Mouse (Mus musculus) liver, embryonic 15.5 days (tissue): ENCODE measurements around the gene Tfdp1. TPM values are rescaled to one million over a fixed set of nuclear protein-coding genes. Genes with fewer than 3 reads are reported as not detected.

Experiments
- ATAC-seq: fragments of 200-750 bp; cut with Nextera tagmentation; 2 replicates; pipeline ENCODE4 v1.8.0; 2017; ENCODE audit warnings: moderate number of reproducible peaks, mild to moderate bottlenecking, moderate library complexity; ENCODE audit not compliant: insufficient read depth
- H3K27ac ChIP-seq: fragments of 300-500 bp; sonication (generic); replicated peaks from 2 replicates; pipeline ENCODE4 v1.5.1; 2015; ENCODE audit warnings: mild to moderate bottlenecking, inconsistent platforms
- H3K27me3 ChIP-seq: fragments of 300-500 bp; sonication (generic); 2 replicates; pipeline ENCODE4 v1.6.1; 2015; ENCODE audit warnings: mild to moderate bottlenecking, inconsistent platforms
- H3K36me3 ChIP-seq: fragments of 300-500 bp; sonication (generic); replicated peaks from 2 replicates; pipeline ENCODE4 v1.6.1; 2015; ENCODE audit warnings: moderate library complexity, mild to moderate bottlenecking, inconsistent platforms
- H3K4me1 ChIP-seq: fragments of 300-500 bp; sonication (generic); replicated peaks from 2 replicates; pipeline ENCODE4 v1.6.1; 2015; ENCODE audit warnings: inconsistent platforms
- H3K4me2 ChIP-seq: fragments of 300-500 bp; sonication (generic); 2 replicates; pipeline ENCODE4 v1.6.1; 2015; ENCODE audit warnings: moderate library complexity, mild to moderate bottlenecking, inconsistent platforms
- H3K4me3 ChIP-seq: fragments of 300-500 bp; sonication (generic); replicated peaks from 2 replicates; pipeline ENCODE4 v1.5.1; 2015; ENCODE audit warnings: mild to moderate bottlenecking, inconsistent platforms
- H3K9ac ChIP-seq: fragments of 300-500 bp; sonication (generic); 2 replicates; pipeline ENCODE4 v1.6.1; 2015; ENCODE audit warnings: moderate library complexity, mild to moderate bottlenecking, inconsistent platforms
- H3K9me3 ChIP-seq: fragments of 300-500 bp; sonication (generic); replicated peaks from 2 replicates; pipeline ENCODE4 v1.6.1; 2016; ENCODE audit warnings: inconsistent platforms
- WGBS: fragments of 180-500 bp; shearing (Covaris S2); methylation state at CpG from one replicate; pipeline ENCODE4 v1.1.7; 2015; ENCODE audit warnings: mixed read lengths; ENCODE audit not compliant: insufficient replicate concordance; 5-methylcytosine and 5-hydroxymethylcytosine counted together
- polyA plus RNA-seq: library from polyadenylated mRNA; unstranded; fragments of >200 nt; fragmentation: Nextera tagmentation; extraction: Ambion mirVana; gene quantifications from 2 replicates; pipeline ENCODE4 v1.2.1, GENCODE M21; 2015

Tfdp1 gene
- polyA plus RNA-seq, 1 experiment from 2014 or later = 92.5 TPM

DNA sequence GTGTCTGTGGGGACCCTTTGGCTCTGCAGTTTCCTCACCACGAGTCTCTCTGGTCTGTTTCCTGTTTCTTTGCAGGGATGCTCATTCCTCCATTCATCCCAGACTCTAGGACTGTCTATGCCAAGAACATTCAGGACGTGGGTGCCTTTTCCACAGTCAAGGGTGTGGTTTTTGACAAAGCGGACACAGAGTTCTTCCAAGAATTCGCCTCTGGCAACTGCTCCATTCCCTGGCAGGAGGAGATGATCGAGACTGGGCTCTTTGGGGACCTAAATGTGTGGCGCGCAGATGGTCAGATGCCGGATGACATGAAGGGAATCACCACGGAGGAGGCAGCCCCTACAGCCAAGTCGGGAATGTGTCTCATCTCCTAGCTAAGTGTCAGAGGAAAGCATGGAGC lies 77.3 kb downstream of the Tfdp1 start:
- Histone ChIP-seq H3K36me3 (no peaks in the 10 kb centered on the region), H3K4me2 (no peak overlapping the region), H3K27me3 (no peaks in the 10 kb centered on the region), H3K4me1 (no peaks in the 10 kb centered on the region), H3K9me3 (no peaks in the 10 kb centered on the region), H3K4me3 (no peak overlapping the region), H3K27ac (no peak overlapping the region), H3K9ac (no peak overlapping the region)
- WGBS = 53% methylated on average over 10 of the region's 10 CpGs
- ATAC-seq = no peak

DNA sequence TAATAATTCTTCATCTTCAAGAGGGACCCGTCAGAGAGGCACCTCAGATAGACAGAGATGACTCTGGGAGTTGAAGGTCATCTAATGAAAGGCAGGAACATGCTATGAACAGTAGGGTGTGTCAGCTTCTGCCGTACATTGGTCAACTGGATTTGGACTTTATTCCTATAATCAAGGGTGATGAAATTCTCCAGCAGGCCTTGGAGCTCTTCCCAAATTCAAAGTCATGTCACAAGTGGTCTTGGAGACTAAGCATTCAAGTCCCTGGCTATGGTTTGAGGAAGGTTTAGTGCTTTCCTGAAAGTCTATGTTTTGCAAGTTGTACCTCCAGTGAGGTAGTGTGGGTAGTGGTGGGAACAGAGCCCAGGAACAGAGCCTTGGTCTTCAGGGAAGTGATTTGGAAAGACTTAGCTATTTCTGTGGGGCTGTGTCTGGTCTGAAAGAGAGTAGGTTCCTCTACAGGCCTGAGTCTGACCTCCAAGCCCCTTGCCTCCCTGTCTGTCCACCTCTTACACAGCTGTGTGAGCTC lies 80.6 kb downstream of the Tfdp1 start:
- no peak overlapping the region for H3K9ac ChIP-seq
- H3K36me3 ChIP-seq = no peaks in the 10 kb centered on the region
- WGBS = 47% methylated on average over 2 of the region's 2 CpGs
- no peak overlapping the region for H3K4me2 ChIP-seq
- H3K4me3 ChIP-seq = no peak overlapping the region
- H3K9me3 ChIP-seq = no peaks in the 10 kb centered on the region
- no peak overlapping the region for H3K27ac ChIP-seq
- H3K27me3 ChIP-seq = no peaks in the 10 kb centered on the region
- no peak for ATAC-seq
- H3K4me1 ChIP-seq = no peaks in the 10 kb centered on the region

DNA sequence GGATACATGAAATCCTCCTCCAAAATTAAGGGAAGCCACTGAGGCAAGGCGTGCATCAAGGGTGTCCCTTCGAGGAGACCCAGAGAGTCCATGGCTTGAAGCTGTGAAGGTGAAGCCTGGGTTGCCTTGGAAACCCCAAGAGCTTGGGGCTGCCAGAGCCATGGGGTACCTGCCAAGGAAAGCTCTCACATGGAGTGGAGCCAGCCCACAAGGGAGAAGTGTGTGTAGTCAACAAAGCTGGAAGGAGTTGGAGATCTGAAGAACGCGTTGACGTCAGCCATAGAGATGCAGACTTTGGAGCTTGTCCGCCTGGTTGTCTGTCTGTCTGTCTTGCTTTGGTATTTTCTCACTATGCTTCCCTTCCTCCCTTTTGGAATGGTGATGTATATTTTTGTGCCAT lies 82.4 kb downstream of the Tfdp1 start:
- Histone ChIP-seq H3K27ac (no peak overlapping the region), H3K9me3 (no peaks in the 10 kb centered on the region), H3K4me1 (no peaks in the 10 kb centered on the region), H3K9ac (no peak overlapping the region), H3K4me3 (no peak overlapping the region), H3K4me2 (no peak overlapping the region), H3K27me3 (peaks cover 3% of the 10 kb centered on the region; the same call in 1 of the 2 replicates), H3K36me3 (no peaks in the 10 kb centered on the region)
- no peak for ATAC-seq
- 78% methylated on average over 6 of the region's 6 CpGs for WGBS

DNA sequence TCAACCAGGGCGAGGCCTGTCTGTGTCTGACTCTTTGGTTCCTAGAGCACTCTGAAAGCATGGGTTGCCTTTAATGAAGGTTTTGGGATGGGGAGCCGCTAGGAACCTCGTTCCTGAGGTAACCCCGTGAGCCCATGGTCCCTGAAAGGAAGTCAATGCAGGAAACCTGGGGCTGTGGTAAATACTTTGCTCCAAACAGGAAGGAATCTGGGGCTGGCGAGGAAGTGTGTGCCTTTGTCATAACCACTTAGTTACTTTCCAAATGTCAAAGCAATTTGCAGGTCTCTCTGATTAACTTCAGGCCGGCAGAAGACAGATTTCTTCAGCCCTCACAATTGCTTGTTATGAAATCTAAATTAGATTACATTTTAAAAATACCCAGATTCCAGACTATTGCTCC lies 88.8 kb downstream of the Tfdp1 start:
- no peaks in the 10 kb centered on the region for H3K4me1 ChIP-seq
- H3K36me3 ChIP-seq = no peaks in the 10 kb centered on the region
- no peak overlapping the region for H3K4me3 ChIP-seq
- H3K9ac ChIP-seq = no peak overlapping the region
- no peaks in the 10 kb centered on the region for H3K9me3 ChIP-seq
- H3K27ac ChIP-seq = no peak overlapping the region
- H3K4me2 ChIP-seq = no peak overlapping the region
- WGBS = 15% methylated on average over 6 of the region's 6 CpGs
- ATAC-seq = no peak
- peaks cover 9% of the 10 kb centered on the region; the same call in 1 of the 2 replicates for H3K27me3 ChIP-seq

Other genes starting within 250 kb of the Tfdp1 start
- gene Pcid2, start 233.3 kb upstream of the Tfdp1 start, polyA plus RNA-seq = 14.8 and 15.1 TPM in 2 replicates
- 71.6 and 76.7 TPM in 2 replicates for gene Cul4a, start 233.1 kb upstream of the Tfdp1 start, polyA plus RNA-seq
- gene Lamp1, start 179.6 kb upstream of the Tfdp1 start, polyA plus RNA-seq = 200 and 205 TPM in 2 replicates
- 8.2 and 8.7 TPM in 2 replicates for gene Grtp1, start 138.1 kb upstream of the Tfdp1 start, polyA plus RNA-seq
- gene Adprhl1, start 84.6 kb upstream of the Tfdp1 start, polyA plus RNA-seq = 0.85 and 1.1 TPM in 2 replicates
- 8.2 and 8.5 TPM in 2 replicates for gene Dcun1d2, start 50.6 kb upstream of the Tfdp1 start, polyA plus RNA-seq
- 5.3 and 6.4 TPM in 2 replicates for gene Tmco3, start 50.6 kb upstream of the Tfdp1 start, polyA plus RNA-seq
- gene Atp4b, start 58.1 kb downstream of the Tfdp1 start, polyA plus RNA-seq = not detected in 2 replicates
- gene Grk1, start 66.3 kb downstream of the Tfdp1 start, polyA plus RNA-seq = not detected in 2 replicates
- 0.16 TPM in 1 of 2 replicates, not detected in the other for gene Tmem255b, start 96.4 kb downstream of the Tfdp1 start, polyA plus RNA-seq
- 7.1 and 7.5 TPM in 2 replicates for gene Gas6, start 155.7 kb downstream of the Tfdp1 start, polyA plus RNA-seq
- gene 1700029H14Rik, start 223.7 kb downstream of the Tfdp1 start, polyA plus RNA-seq = not detected in 2 replicates